8 mouse cellular contexts compared by ENCODE assay signal in the genomic region with DNA sequence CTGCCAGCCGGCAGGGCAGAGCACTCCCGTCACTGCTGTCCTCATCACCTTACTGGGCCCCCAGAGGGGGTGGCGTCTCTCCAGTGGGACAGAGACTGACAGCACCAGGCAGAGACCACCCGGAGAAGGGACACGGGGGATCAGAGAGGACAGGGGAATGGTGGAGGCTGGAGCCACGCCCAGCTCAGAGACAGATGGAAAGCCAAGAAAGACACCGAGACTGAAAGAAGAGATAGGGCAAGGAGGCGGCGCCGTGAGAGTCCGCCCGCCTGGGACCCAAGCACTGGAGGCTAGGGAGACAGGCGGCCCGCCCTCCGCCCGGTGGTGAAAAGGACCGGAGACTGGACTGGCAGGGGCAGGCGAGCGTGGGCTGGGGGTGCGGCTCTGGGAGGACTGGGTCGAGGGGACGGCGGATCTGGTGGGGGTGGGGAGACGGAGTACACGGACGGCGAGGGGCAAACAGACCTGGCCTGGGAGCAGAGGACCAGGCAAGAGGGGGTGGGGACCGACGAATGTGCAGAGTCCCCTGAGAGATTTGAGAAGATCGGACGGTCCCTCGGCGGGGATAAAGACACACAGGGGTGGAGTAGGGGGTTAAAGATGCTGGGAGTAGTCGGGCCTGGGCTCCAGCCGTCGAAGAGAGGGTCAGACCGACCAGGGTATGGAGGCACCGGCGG. TPM values are rescaled to one million over a fixed set of nuclear protein-coding genes. Genes with fewer than 3 reads are reported as not detected.
DNase-seq lines count a peak whose midpoint lies in the region; ATAC-seq and TF ChIP-seq lines count a peak whose summit lies in the region.

No protein-coding gene starts in this region.

- intact Hi-C loops in gastrocnemius, adult 2 months (cut with DNase I): no loop called here

- no peaks in the 10 kb centered on the region for H3K36me3 ChIP-seq in hindbrain, embryonic 14.5 days (replicated peaks; ENCODE audit: control insufficient read depth, insufficient read depth)
- H3K36me3 ChIP-seq in liver, embryonic 13.5 days: no peaks in the 10 kb centered on the region
- H3K36me3 ChIP-seq in neural tube, embryonic 12.5 days: no peaks in the 10 kb centered on the region

- H3K27me3 ChIP-seq in hindbrain, embryonic 14.5 days (ENCODE audit: control insufficient read depth, insufficient read depth, low read length): peaks cover 4% of the 10 kb centered on the region; the same call in 1 of the 2 replicates
- no peaks in the 10 kb centered on the region for H3K27me3 ChIP-seq in liver, embryonic 13.5 days
- H3K27me3 ChIP-seq in neural tube, embryonic 12.5 days (replicated peaks): 0 out of 2 replicates have a peak, but pooled peaks cover 8% of the 10 kb centered on the region

- peaks cover 5% of the 10 kb centered on the region; the same call in 1 of the 2 replicates for H3K4me1 ChIP-seq in hindbrain, embryonic 14.5 days (replicated peaks; ENCODE audit: control insufficient read depth, insufficient read depth, low read length)
- peaks cover 62% of the 10 kb centered on the region for H3K4me1 ChIP-seq in liver, embryonic 13.5 days (replicated peaks)
- H3K4me1 ChIP-seq in neural tube, embryonic 12.5 days: peaks cover 24% of the 10 kb centered on the region

- peak overlapping the region; percentile 84 for H3K27ac ChIP-seq in gastrocnemius, adult 2 months
- no peak overlapping the region for H3K27ac ChIP-seq in hindbrain, embryonic 14.5 days
- H3K27ac ChIP-seq in liver, embryonic 13.5 days: peak overlapping the region; percentile 67
- no peak overlapping the region for H3K27ac ChIP-seq in neural tube, embryonic 12.5 days

- H3K4me3 ChIP-seq in gastrocnemius, adult 2 months: peak overlapping the region; percentile 88
- H3K4me3 ChIP-seq in hindbrain, embryonic 14.5 days (replicated peaks; ENCODE audit: low read length): peak overlapping the region; percentile 58
- H3K4me3 ChIP-seq in liver, embryonic 13.5 days (replicated peaks): peak overlapping the region; percentile 79
- H3K4me3 ChIP-seq in neural tube, embryonic 12.5 days: peak overlapping the region; percentile 56

- WGBS in hindbrain, embryonic 14.5 days: under 1% methylated on average over 39 of the region's 39 CpGs
- WGBS in liver, embryonic 13.5 days (ENCODE audit: insufficient replicate concordance): 1% methylated on average over 38 of the region's 39 CpGs
- WGBS in neural tube, embryonic 12.5 days: under 1% methylated on average over 39 of the region's 39 CpGs

- H3K9ac ChIP-seq in hindbrain, embryonic 14.5 days: peak overlapping the region; percentile 59
- H3K9ac ChIP-seq in liver, embryonic 13.5 days: peak overlapping the region; percentile 83
- peak overlapping the region; percentile 66 for H3K9ac ChIP-seq in neural tube, embryonic 12.5 days

- DNase-seq in cerebellum, adult 11-12 months: peak; percentile 28
- DNase-seq in brain, embryonic 14.5 days (ENCODE audit: low read depth): peak; percentile 44
- peak; percentile 84 for DNase-seq in gastrocnemius, adult 2 months
- no peak for DNase-seq in hindbrain, embryonic 14.5 days (ENCODE audit: low spot score)
- DNase-seq in liver, embryonic 13.5 days: peak; percentile 78
- DNase-seq in thymus, postnatal 36 days: peak; percentile 46 to 62

- no peak for ATAC-seq in cerebellum, adult (ENCODE audit: insufficient number of reproducible peaks, low FRiP score, low TSS enrichment)
- ATAC-seq in hindbrain, embryonic 14.5 days (ENCODE audit: low FRiP score): peak; percentile 29; the same call in 1 of the 2 replicates
- ATAC-seq in liver, embryonic 13.5 days (ENCODE audit: low read depth): peak; percentile 76
- peak; percentile 37 for ATAC-seq in neural tube, embryonic 12.5 days (ENCODE audit: low FRiP score, low read depth)

- no peaks in the 10 kb centered on the region for H3K9me3 ChIP-seq in hindbrain, embryonic 14.5 days (ENCODE audit: control insufficient read depth, low read length)
- H3K9me3 ChIP-seq in liver, embryonic 13.5 days (replicated peaks): no peaks in the 10 kb centered on the region
- H3K9me3 ChIP-seq in neural tube, embryonic 12.5 days: no peaks in the 10 kb centered on the region

- H3K4me2 ChIP-seq in hindbrain, embryonic 14.5 days (replicated peaks): peak overlapping the region; percentile 68
- H3K4me2 ChIP-seq in liver, embryonic 13.5 days: peak overlapping the region; percentile 98
- peak overlapping the region; percentile 63 for H3K4me2 ChIP-seq in neural tube, embryonic 12.5 days (replicated peaks)

- TF ChIP-seq CTCF in brain, embryonic 14.5 days (IDR thresholded peaks at IDR 0.05; ENCODE audit: borderline replicate concordance, extremely low read depth, insufficient read depth, insufficient read length): no peak
- TF ChIP-seq CTCF in gastrocnemius, adult 2 months (IDR thresholded peaks at IDR 0.05): no peak

- no peak for TF ChIP-seq POLR2A in brain, embryonic 14.5 days (IDR thresholded peaks at IDR 0.05; ENCODE audit: borderline replicate concordance, extremely low read depth, insufficient read depth, insufficient read length, poor library complexity, severe bottlenecking)

RNA-seq across cellular contexts. Expression of gene Prkcd, which starts 0.7 kb away (rescaled TPM):
- 36.8 and 44.7 TPM in 2 replicates for polyA plus RNA-seq in brain, embryonic 14.5 days (2012; rRNA removed)
- total RNA-seq in gastrocnemius, adult 2 months (2021): 10 to 100 TPM in 1 of 2 experiments, 1 to 10 TPM in 1; 5.6 to 14.8 TPM
- polyA plus RNA-seq in hindbrain, embryonic 14.5 days (2014; fragmentation: Nextera tagmentation; extraction: Ambion mirVana): 19.4 and 21.1 TPM in 2 replicates
- 16.0 and 16.3 TPM in 2 replicates for polyA plus RNA-seq in liver, embryonic 13.5 days (2015; fragmentation: Nextera tagmentation; extraction: Ambion mirVana)
- polyA plus RNA-seq in neural tube, embryonic 12.5 days (2016; fragmentation: Nextera tagmentation; extraction: Ambion mirVana): 47.4 and 54.3 TPM in 2 replicates

RNA-seq across cellular contexts. Expression of gene Rft1, which starts 28.9 kb away (rescaled TPM):
- polyA plus RNA-seq in brain, embryonic 14.5 days (2012; rRNA removed): 10.7 and 12.2 TPM in 2 replicates
- 1 to 10 TPM; 4.9 to 5.5 TPM for total RNA-seq in gastrocnemius, adult 2 months (2021)
- 8.3 and 9.0 TPM in 2 replicates for polyA plus RNA-seq in hindbrain, embryonic 14.5 days (2014; fragmentation: Nextera tagmentation; extraction: Ambion mirVana)
- polyA plus RNA-seq in liver, embryonic 13.5 days (2015; fragmentation: Nextera tagmentation; extraction: Ambion mirVana): 5.1 and 5.4 TPM in 2 replicates
- 12.0 and 13.5 TPM in 2 replicates for polyA plus RNA-seq in neural tube, embryonic 12.5 days (2016; fragmentation: Nextera tagmentation; extraction: Ambion mirVana)

Comparison
In these comparisons a context has a peak if more than half of its experiments do, and no peak if none do; other contexts are left out.
1. H3K27ac ChIP-seq: peak in gastrocnemius, adult 2 months (single experiment) and liver, embryonic 13.5 days (single experiment); none in hindbrain, embryonic 14.5 days (single experiment) and neural tube, embryonic 12.5 days (single experiment).
2. Peak in every context shown above with its lines, with median percentiles within 50 percentile points of each other: H3K4me3 ChIP-seq, H3K4me2 ChIP-seq and H3K9ac ChIP-seq.